Mouse (Mus musculus) heart, embryonic 16.5 days (tissue): ENCODE measurements at regions not wholly inside any gene's neighbourhood (a gene's known extent, or its start where the extent isn't known, plus 50 kb on each side); places are given as distances from the start of the nearest gene placed in this dataset.

Source experiments
- ATAC-seq: fragments of 200-750 bp; cut with Nextera tagmentation; replicated peaks from 2 replicates; pipeline ENCODE4 v1.8.0; 2017; ENCODE audit warnings: moderate number of reproducible peaks; ENCODE audit not compliant: insufficient read depth, low FRiP score; ENCODE audit errors: extremely low read depth
- H3K27ac ChIP-seq: fragments of 300-500 bp; sonication (generic); 2 replicates; pipeline ENCODE4 v1.5.1; 2014; ENCODE audit warnings: mild to moderate bottlenecking, low read length, control low read depth, moderate library complexity
- H3K27me3 ChIP-seq: fragments of 300-500 bp; sonication (generic); 2 replicates; pipeline ENCODE4 v1.6.1; 2014; ENCODE audit warnings: low read length, mixed read lengths; ENCODE audit not compliant: control insufficient read depth, insufficient read depth
- H3K36me3 ChIP-seq: fragments of 300-500 bp; sonication (generic); 2 replicates; pipeline ENCODE4 v1.6.1; 2014; ENCODE audit not compliant: control insufficient read depth, insufficient read depth
- H3K4me1 ChIP-seq: fragments of 300-500 bp; sonication (generic); 2 replicates; pipeline ENCODE4 v1.6.1; 2014; ENCODE audit warnings: low read length, mixed read lengths; ENCODE audit not compliant: control insufficient read depth, insufficient read depth
- H3K4me2 ChIP-seq: fragments of 300-500 bp; sonication (generic); 2 replicates; pipeline ENCODE4 v1.6.1; 2014; ENCODE audit warnings: low read depth, mild to moderate bottlenecking, control low read depth, low read length
- H3K4me3 ChIP-seq: fragments of 300-500 bp; sonication (generic); 2 replicates; pipeline ENCODE4 v1.5.1; 2014; ENCODE audit warnings: mild to moderate bottlenecking, control low read depth, low read length
- H3K9ac ChIP-seq: fragments of 300-500 bp; sonication (generic); 2 replicates; pipeline ENCODE4 v1.6.1; 2014; ENCODE audit warnings: low read length, control low read depth
- H3K9me3 ChIP-seq: fragments of 300-500 bp; sonication (generic); replicated peaks from 2 replicates; pipeline ENCODE4 v1.6.1; 2016; ENCODE audit warnings: low read length; ENCODE audit not compliant: control insufficient read depth
- WGBS: fragments of 180-500 bp; shearing (Covaris S2); extraction: QIAGEN DNeasy Blood & Tissue Kit; methylation state at CpG from one replicate; pipeline ENCODE4 v1.1.7; 2014; 5-methylcytosine and 5-hydroxymethylcytosine counted together

DNA sequence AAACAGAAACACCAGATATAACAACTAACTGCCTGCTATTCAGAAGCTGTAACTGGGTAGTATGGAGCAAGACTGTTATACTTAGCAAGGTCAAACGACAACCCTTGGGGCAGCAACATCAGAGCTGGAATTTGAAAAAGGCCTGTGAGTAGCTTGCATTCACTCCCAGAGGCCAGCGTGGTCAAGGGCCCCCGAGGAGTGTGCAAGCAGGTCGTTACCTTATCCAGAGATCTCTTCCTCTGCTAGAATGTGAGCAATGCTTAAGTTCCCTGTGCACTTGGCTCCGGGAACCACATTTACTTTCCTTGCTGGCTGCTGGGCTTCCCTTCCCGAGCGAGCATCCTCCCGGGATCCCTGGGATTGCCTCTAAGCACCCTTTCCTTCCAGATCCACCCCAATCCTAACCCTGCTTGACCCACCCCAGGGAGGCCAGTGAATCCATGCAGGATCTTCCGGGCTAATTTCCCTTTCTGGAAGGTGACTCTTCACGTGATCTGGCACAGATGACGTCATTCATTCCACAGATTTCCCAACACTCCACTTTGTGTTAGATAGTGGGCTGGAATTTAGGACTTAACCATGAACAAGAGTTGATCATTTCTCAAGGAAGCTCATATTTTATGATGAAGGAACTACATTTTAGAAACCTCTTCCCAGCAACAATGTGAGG, 112.3 kb upstream of the Tsc22d1 start:
- WGBS: 34% methylated on average over 11 of the region's 11 CpGs
- H3K4me1 ChIP-seq: peaks cover 4% of the 10 kb centered on the region
- no peak for ATAC-seq

DNA sequence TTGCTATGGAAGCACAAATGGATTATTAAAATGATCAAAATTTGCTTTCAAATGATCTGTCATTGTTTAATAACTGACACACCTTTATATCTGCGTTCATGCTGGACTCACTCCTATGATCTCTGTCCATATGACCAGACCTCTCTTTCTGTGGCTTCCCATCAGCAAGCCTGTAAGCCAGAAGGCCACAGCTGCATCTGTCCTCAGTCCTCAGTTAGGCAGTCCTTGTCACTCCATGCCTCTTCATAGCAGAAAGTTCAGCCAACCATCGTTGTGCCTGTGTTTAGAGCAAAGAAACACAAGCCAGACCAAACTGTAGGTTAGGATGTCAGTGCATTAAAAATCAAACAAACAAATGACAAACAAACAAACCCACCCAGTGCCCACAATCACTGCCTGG, 107.2 kb upstream of the Tsc22d1 start:
- no peaks in the 10 kb centered on the region for H3K9me3 ChIP-seq
- H3K27ac ChIP-seq: no peak overlapping the region
- no peak for ATAC-seq
- no peak overlapping the region for H3K4me3 ChIP-seq
- H3K9ac ChIP-seq: no peak overlapping the region
- WGBS: 57% methylated on average over 2 of the region's 2 CpGs
- H3K36me3 ChIP-seq: no peaks in the 10 kb centered on the region
- H3K27me3 ChIP-seq: no peaks in the 10 kb centered on the region
- no peak overlapping the region for H3K4me2 ChIP-seq
- no peaks in the 10 kb centered on the region; the same call in 1 of the 2 replicates for H3K4me1 ChIP-seq

More for the DNA sequence above, 112.3 kb upstream of the Tsc22d1 start:
- H3K4me3 ChIP-seq: no peak overlapping the region
- H3K9me3 ChIP-seq: no peaks in the 10 kb centered on the region
- H3K27ac ChIP-seq: no peak overlapping the region
- H3K4me2 ChIP-seq: no peak overlapping the region
- H3K27me3 ChIP-seq: no peaks in the 10 kb centered on the region
- H3K9ac ChIP-seq: no peak overlapping the region
- no peaks in the 10 kb centered on the region for H3K36me3 ChIP-seq

DNA sequence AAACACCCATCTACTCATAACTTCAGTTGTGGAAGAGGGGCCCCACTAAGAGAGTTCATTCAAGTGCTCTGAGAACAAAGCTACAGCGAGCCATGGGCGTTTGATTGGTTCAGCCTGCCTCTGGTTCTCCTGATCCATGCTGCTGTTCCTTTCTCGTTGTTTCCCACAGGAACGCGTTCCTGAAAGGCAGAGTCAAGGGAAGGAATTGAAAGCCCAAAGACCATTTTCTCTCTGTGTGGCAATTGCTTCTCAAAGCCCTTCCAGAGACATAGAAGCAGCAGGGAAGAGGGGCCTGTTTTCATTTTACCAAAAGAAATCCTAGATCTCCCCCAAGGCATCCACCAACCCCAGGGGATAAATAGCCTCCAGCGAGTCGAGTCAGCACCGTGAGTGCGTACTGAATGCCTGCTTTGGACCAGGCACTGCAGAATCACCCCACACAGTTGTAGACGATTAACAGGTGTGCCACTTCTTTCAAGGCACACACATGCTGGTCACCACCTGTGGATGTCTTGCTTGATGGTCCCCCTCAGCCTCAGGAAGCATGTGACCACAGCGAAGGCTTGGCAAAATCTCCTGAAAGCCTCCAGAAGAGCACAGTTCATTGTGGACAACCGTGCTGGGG, 106.5 kb upstream of the Tsc22d1 start:
- no peak for ATAC-seq
- WGBS: 41% methylated on average over 12 of the region's 12 CpGs
- H3K4me1 ChIP-seq: no peaks in the 10 kb centered on the region
- peak overlapping the region; percentile 51 for H3K4me2 ChIP-seq
- H3K4me3 ChIP-seq: peak overlapping the region; percentile 28
- H3K36me3 ChIP-seq: no peaks in the 10 kb centered on the region
- H3K27me3 ChIP-seq: no peaks in the 10 kb centered on the region
- H3K9me3 ChIP-seq: no peaks in the 10 kb centered on the region
- no peak overlapping the region for H3K27ac ChIP-seq
- no peak overlapping the region for H3K9ac ChIP-seq

DNA sequence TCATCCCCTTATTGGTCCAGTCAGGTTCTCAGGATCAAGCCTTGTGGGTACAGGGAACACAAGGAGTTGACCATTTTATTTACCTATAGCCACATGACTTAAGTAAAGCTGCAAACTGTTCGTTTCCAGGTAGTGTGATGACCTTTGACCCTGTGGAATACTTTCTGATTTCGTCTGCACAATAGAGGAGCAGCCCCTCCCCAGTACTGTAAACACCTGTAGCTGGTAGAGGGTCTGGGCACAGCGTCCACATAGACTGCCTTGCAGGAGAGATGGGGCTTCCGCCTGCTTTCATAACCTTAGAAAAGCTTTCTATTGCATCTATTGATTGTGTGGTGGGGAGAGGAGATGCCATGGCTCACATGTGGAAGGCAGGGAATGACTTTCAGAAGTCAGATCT, 105.2 kb upstream of the Tsc22d1 start:
- Histone ChIP-seq H3K4me2 (no peak overlapping the region), H3K36me3 (no peaks in the 10 kb centered on the region), H3K27me3 (no peaks in the 10 kb centered on the region), H3K27ac (no peak overlapping the region), H3K4me3 (no peak overlapping the region), H3K9ac (no peak overlapping the region), H3K9me3 (no peaks in the 10 kb centered on the region), H3K4me1 (no peaks in the 10 kb centered on the region)
- ATAC-seq: no peak
- WGBS: 67% methylated on average over 4 of the region's 4 CpGs

DNA sequence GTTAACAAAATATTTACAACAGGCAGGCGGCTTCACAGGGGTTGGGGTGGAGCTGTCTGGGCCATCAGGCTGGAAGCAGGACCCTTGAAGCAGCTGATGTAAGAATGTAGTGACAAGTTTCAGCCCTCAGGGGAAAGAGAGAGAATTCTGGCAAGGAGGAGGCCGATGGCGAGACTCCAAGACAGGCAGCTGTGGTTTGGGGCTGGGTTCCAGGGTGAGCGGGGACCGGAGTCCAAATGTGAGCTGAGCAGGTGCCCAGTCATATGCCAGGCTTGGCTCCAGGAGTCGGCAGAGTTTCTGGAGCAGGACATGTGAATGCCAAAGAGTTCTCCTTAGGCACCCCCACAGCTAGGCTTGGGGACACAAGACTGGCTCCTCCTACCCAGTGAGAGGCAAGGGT, 104.5 kb upstream of the Tsc22d1 start:
- no peaks in the 10 kb centered on the region for H3K9me3 ChIP-seq
- H3K27me3 ChIP-seq: no peaks in the 10 kb centered on the region
- H3K27ac ChIP-seq: no peak overlapping the region
- no peaks in the 10 kb centered on the region for H3K36me3 ChIP-seq
- peak; percentile 41; the same call in 1 of the 2 replicates for ATAC-seq
- no peaks in the 10 kb centered on the region for H3K4me1 ChIP-seq
- H3K9ac ChIP-seq: no peak overlapping the region
- 58% methylated on average over 6 of the region's 6 CpGs for WGBS
- no peak overlapping the region for H3K4me3 ChIP-seq
- H3K4me2 ChIP-seq: no peak overlapping the region

DNA sequence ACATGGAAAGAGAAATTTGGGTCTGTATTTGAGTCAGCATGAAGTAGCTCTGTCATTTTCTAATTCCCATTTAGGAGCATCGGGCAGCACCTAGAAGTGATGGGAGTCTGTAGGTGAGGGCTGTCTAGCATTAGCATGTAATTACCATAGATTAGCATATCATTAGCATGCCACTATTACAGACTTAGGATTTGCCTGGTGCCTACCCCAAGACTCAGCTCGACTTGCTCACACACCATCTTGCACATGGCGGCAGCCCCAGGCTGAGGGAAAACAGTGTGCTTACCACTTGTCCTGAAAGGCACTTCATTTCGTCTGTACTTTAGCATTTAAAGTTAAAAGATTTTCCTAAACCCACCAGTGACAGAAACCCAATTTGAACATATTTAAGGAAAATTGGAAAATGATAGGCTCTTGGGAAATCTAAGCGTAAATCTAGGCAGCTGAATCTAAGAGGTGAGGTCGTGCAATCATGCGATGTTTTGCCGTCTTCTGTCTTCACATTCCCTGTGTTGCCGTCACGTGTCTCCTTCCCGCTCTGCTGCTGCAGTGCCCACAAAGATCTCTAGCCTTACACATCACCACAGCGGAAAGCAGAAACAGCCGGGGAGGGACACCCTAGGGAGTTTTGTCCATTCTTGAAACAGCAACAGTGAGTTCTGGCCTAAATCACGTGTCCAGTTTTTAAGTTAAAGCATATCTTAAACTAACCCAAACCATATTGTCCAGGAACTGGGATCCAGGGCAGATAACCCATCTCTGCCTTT, 101.2 kb upstream of the Tsc22d1 start:
- no peak overlapping the region for H3K4me2 ChIP-seq
- ATAC-seq: no peak
- H3K27me3 ChIP-seq: no peaks in the 10 kb centered on the region
- peaks cover 7% of the 10 kb centered on the region; the same call in 1 of the 2 replicates for H3K9me3 ChIP-seq
- 71% methylated on average over 14 of the region's 14 CpGs for WGBS
- no peaks in the 10 kb centered on the region for H3K36me3 ChIP-seq
- H3K27ac ChIP-seq: no peak overlapping the region
- H3K9ac ChIP-seq: no peak overlapping the region
- H3K4me3 ChIP-seq: no peak overlapping the region
- H3K4me1 ChIP-seq: peaks cover 3% of the 10 kb centered on the region

DNA sequence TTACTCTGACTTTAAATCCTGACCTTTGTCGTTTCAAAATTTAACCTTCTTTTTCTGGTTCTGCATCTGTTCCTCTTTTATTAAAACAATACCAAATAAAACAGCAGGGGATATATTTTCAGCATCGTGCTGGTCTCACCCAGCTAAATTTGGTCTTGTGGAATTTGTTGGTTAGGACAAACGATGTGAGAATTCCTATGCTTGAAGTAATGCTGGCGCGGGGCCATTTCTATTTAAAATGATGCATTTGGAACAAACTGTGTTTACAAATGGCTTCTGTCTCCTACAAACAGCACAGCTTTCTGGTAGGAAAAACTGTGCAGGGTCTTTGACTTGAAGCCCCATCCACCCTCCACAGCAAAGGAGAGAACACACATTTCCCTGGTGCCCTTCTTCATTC, 96.3 kb upstream of the Tsc22d1 start:
- Histone ChIP-seq H3K9ac (no peak overlapping the region), H3K4me2 (no peak overlapping the region), H3K4me3 (no peak overlapping the region), H3K27ac (peak overlapping the region; percentile 61), H3K9me3 (peaks cover 7% of the 10 kb centered on the region; the same call in 1 of the 2 replicates), H3K4me1 (peaks cover 7% of the 10 kb centered on the region), H3K27me3 (no peaks in the 10 kb centered on the region), H3K36me3 (no peaks in the 10 kb centered on the region)
- ATAC-seq: no peak
- 53% methylated on average over 5 of the region's 5 CpGs for WGBS

DNA sequence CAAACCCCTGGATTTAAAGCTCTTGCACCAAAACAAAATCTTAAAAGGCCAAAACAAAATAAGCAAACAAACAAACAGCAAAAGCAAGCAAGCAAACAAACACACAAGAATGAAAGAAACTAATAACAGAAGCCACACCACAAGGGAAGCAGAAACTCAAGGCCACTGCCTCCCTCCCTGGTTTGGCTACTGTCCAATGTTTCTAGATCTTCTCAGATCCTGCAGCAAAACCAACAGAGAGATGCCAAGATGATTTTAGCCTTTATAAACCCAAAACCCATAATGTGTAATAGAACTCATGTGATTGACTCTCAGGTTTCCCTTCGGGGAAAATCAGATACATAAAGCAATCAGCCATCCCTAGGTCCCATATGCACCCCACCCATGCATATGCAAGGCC, 90.5 kb upstream of the Tsc22d1 start:
- Histone ChIP-seq H3K4me3 (no peak overlapping the region), H3K27ac (no peak overlapping the region), H3K9me3 (no peaks in the 10 kb centered on the region), H3K27me3 (no peaks in the 10 kb centered on the region), H3K4me1 (no peaks in the 10 kb centered on the region), H3K4me2 (no peak overlapping the region), H3K36me3 (no peaks in the 10 kb centered on the region), H3K9ac (no peak overlapping the region)
- ATAC-seq: no peak
- WGBS: 81% methylated on average over 1 of the region's 1 CpGs

DNA sequence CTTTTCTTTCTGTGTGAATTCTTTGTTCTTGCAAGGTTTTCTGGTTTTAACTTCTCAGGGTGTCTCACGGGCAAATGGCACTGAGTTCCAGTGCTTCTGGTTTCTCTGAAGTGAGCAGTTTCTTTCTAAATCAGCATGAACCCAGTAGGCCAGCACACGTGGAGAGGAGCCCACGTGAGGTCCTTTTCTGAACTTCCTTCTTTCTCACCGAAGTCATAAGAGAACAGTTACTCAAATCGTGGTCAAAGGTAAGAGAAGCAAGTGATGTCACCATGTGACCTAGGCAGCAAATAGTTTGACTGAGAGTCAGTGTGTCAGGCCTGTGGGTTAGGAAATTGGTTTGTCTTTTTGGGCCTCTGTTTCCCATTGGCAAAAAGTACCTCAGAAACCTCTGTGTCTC, 84.8 kb upstream of the Tsc22d1 start:
- Histone ChIP-seq H3K9me3 (no peaks in the 10 kb centered on the region), H3K4me1 (no peaks in the 10 kb centered on the region; the same call in 1 of the 2 replicates), H3K27ac (no peak overlapping the region), H3K27me3 (no peaks in the 10 kb centered on the region), H3K36me3 (no peaks in the 10 kb centered on the region), H3K4me3 (no peak overlapping the region), H3K4me2 (no peak overlapping the region), H3K9ac (no peak overlapping the region)
- ATAC-seq: no peak
- 67% methylated on average over 5 of the region's 5 CpGs for WGBS
